Mouse (Mus musculus) midbrain, embryonic 14.5 days (tissue): ENCODE data around the gene Creb3l1. TPM values are rescaled to one million over a fixed set of nuclear protein-coding genes. Genes with fewer than 3 reads are reported as not detected.

Experiments
- ATAC-seq: fragments of 200-750 bp; cut with Nextera tagmentation; 2 replicates; pipeline ENCODE4 v1.8.0; 2017; ENCODE audit warnings: moderate number of reproducible peaks, moderate library complexity; ENCODE audit not compliant: low FRiP score, low TSS enrichment
- DNase-seq: peaks from one replicate; pipeline ENCODE4 v3.0.0-alpha.2; 2015
- H3K27ac ChIP-seq: fragments of 300-500 bp; sonication (generic); replicated peaks from 2 replicates; pipeline ENCODE4 v1.5.1; 2014; ENCODE audit warnings: mild to moderate bottlenecking, low read depth, low read length, moderate library complexity
- H3K27me3 ChIP-seq: fragments of 300-500 bp; sonication (generic); 2 replicates; pipeline ENCODE4 v1.6.1; 2014; ENCODE audit warnings: low read length, control low read depth, mixed read lengths; ENCODE audit not compliant: control insufficient read depth, insufficient read depth
- H3K36me3 ChIP-seq: fragments of 300-500 bp; sonication (generic); 2 replicates; pipeline ENCODE4 v1.6.1; 2014; ENCODE audit warnings: low read length, control low read depth; ENCODE audit not compliant: control insufficient read depth, insufficient read depth
- H3K4me1 ChIP-seq: fragments of 300-500 bp; sonication (generic); 2 replicates; pipeline ENCODE4 v1.6.1; 2014; ENCODE audit warnings: mild to moderate bottlenecking, antibody characterized with exemption, low read length, control low read depth; ENCODE audit not compliant: control insufficient read depth, insufficient read depth
- H3K4me2 ChIP-seq: fragments of 300-500 bp; sonication (generic); 2 replicates; pipeline ENCODE4 v1.6.1; 2014; ENCODE audit warnings: mild to moderate bottlenecking, low read length, moderate library complexity
- H3K4me3 ChIP-seq: fragments of 300-500 bp; sonication (generic); replicated peaks from 2 replicates; pipeline ENCODE4 v1.5.1; 2014; ENCODE audit warnings: low read depth, low read length
- H3K9ac ChIP-seq: fragments of 300-500 bp; sonication (generic); replicated peaks from 2 replicates; pipeline ENCODE4 v1.6.1; 2014; ENCODE audit warnings: mild to moderate bottlenecking, low read length, moderate library complexity
- H3K9me3 ChIP-seq: fragments of 300-500 bp; sonication (generic); 2 replicates; pipeline ENCODE4 v1.6.1; 2016; ENCODE audit warnings: low read length, control low read depth, mixed read lengths; ENCODE audit not compliant: control insufficient read depth
- WGBS: fragments of 180-500 bp; shearing (Covaris S2); extraction: QIAGEN DNeasy Blood & Tissue Kit; methylation state at CpG from one replicate; pipeline ENCODE4 v1.1.7; 2014; 5-methylcytosine and 5-hydroxymethylcytosine counted together
- polyA plus RNA-seq: library from polyadenylated mRNA; unstranded; fragments of >200 nt; fragmentation: Nextera tagmentation; extraction: Ambion mirVana; gene quantifications from 2 replicates; pipeline ENCODE4 v1.2.1, GENCODE M21; 2014

Creb3l1 gene
- polyA plus RNA-seq, 1 experiment from 2014 or later = 2.0 TPM

GRCm38 (mm10) chr2:92014248-92014647, 10.1 kb downstream of the Creb3l1 start:
- H3K4me1 ChIP-seq = no peaks in the 10 kb centered on the region
- H3K36me3 ChIP-seq = no peaks in the 10 kb centered on the region
- H3K4me3 ChIP-seq = no peak overlapping the region
- H3K27me3 ChIP-seq = no peaks in the 10 kb centered on the region
- no peak overlapping the region for H3K27ac ChIP-seq
- DNase-seq (no peak), ATAC-seq (no peak)
- no peak overlapping the region for H3K4me2 ChIP-seq
- H3K9ac ChIP-seq = no peak overlapping the region
- no peaks in the 10 kb centered on the region for H3K9me3 ChIP-seq
- 86% methylated on average over 6 of the region's 6 CpGs for WGBS

GRCm38 (mm10) chr2:92012768-92013445, 11.4 kb downstream of the Creb3l1 start:
- Histone ChIP-seq H3K36me3 (no peaks in the 10 kb centered on the region), H3K27me3 (no peaks in the 10 kb centered on the region), H3K4me2 (no peak overlapping the region), H3K9ac (no peak overlapping the region), H3K4me1 (no peaks in the 10 kb centered on the region), H3K4me3 (no peak overlapping the region), H3K27ac (no peak overlapping the region), H3K9me3 (no peaks in the 10 kb centered on the region)
- ATAC-seq = no peak
- 59% methylated on average over 8 of the region's 8 CpGs for WGBS
- DNase-seq = peak; percentile 16

- Histone ChIP-seq H3K36me3 (no peaks in the 10 kb centered on the region), H3K27ac (no peak overlapping the region), H3K9ac (no peak overlapping the region), H3K4me2 (no peak overlapping the region), H3K4me3 (no peak overlapping the region), H3K4me1 (peaks cover 8% of the 10 kb centered on the region), H3K27me3 (peaks cover under 1% of the 10 kb centered on the region; the same call in 1 of the 2 replicates), H3K9me3 (no peaks in the 10 kb centered on the region)
- 82% methylated on average over 12 of the region's 12 CpGs for WGBS
- no peak for ATAC-seq
- DNase-seq = no peak
Observed at GRCm38 (mm10) chr2:92011424-92012353, 12.6 kb downstream of the Creb3l1 start.

GRCm38 (mm10) chr2:92008623-92009404, 15.5 kb downstream of the Creb3l1 start:
- H3K27ac ChIP-seq = peak overlapping the region; percentile 73
- 2% methylated on average over 20 of the region's 20 CpGs for WGBS

GRCm38 (mm10) chr2:92007933-92008622, 16.2 kb downstream of the Creb3l1 start:
- WGBS = under 1% methylated on average over 34 of the region's 34 CpGs
- peaks cover 11% of the 10 kb centered on the region for H3K4me1 ChIP-seq
- H3K36me3 ChIP-seq = no peaks in the 10 kb centered on the region
- ATAC-seq (peak; percentile 97), DNase-seq (peak; percentile 97)
- H3K9ac ChIP-seq = peak overlapping the region; percentile 70
- H3K27ac ChIP-seq = peak overlapping the region; percentile 74
- H3K4me3 ChIP-seq = peak overlapping the region; percentile 51
- H3K4me2 ChIP-seq = peak overlapping the region; percentile 95
- no peaks in the 10 kb centered on the region for H3K9me3 ChIP-seq
- peaks cover 4% of the 10 kb centered on the region; the same call in 1 of the 2 replicates for H3K27me3 ChIP-seq

More at GRCm38 (mm10) chr2:92008623-92009404, 15.5 kb downstream of the Creb3l1 start:
- no peak; the same call in 1 of the 2 replicates for ATAC-seq
- no peak for DNase-seq
- Histone ChIP-seq H3K4me2 (peak overlapping the region; percentile 95), H3K4me1 (peaks cover 11% of the 10 kb centered on the region), H3K9ac (peak overlapping the region; percentile 70), H3K27me3 (peaks cover 4% of the 10 kb centered on the region; the same call in 1 of the 2 replicates), H3K36me3 (no peaks in the 10 kb centered on the region), H3K4me3 (peak overlapping the region; percentile 51), H3K9me3 (no peaks in the 10 kb centered on the region)

- H3K4me3 ChIP-seq = peak overlapping the region; percentile 51
- no peaks in the 10 kb centered on the region for H3K9me3 ChIP-seq
- H3K4me2 ChIP-seq = peak overlapping the region; percentile 95
- H3K27me3 ChIP-seq = peaks cover 4% of the 10 kb centered on the region; the same call in 1 of the 2 replicates
- peak overlapping the region; percentile 54 for H3K9ac ChIP-seq
- WGBS = under 1% methylated on average over 28 of the region's 28 CpGs
- peak overlapping the region; percentile 74 for H3K27ac ChIP-seq
- peak; percentile 76 for DNase-seq
- H3K36me3 ChIP-seq = no peaks in the 10 kb centered on the region
- peaks cover 11% of the 10 kb centered on the region for H3K4me1 ChIP-seq
- ATAC-seq = peak; percentile 3; the same call in 1 of the 2 replicates
Observed at GRCm38 (mm10) chr2:92006983-92007921, 17.1 kb downstream of the Creb3l1 start.

GRCm38 (mm10) chr2:92006491-92006890, 17.8 kb downstream of the Creb3l1 start:
- 51% methylated on average over 6 of the region's 6 CpGs for WGBS
- ATAC-seq (no peak), DNase-seq (no peak)
- H3K4me3 ChIP-seq = no peak overlapping the region
- peaks cover 4% of the 10 kb centered on the region; the same call in 1 of the 2 replicates for H3K27me3 ChIP-seq
- peaks cover 11% of the 10 kb centered on the region for H3K4me1 ChIP-seq
- no peaks in the 10 kb centered on the region for H3K9me3 ChIP-seq
- H3K36me3 ChIP-seq = no peaks in the 10 kb centered on the region
- no peak overlapping the region for H3K9ac ChIP-seq
- peak overlapping the region; percentile 95 for H3K4me2 ChIP-seq
- no peak overlapping the region for H3K27ac ChIP-seq
